Mouse (Mus musculus) right cerebral cortex, postnatal 25 days (tissue): ENCODE measurements around the gene Ppp1r16b.

Experiments used
- DNase-seq: peaks from one replicate; pipeline ENCODE4 v3.0.0; 2022

Ppp1r16b gene

DNA sequence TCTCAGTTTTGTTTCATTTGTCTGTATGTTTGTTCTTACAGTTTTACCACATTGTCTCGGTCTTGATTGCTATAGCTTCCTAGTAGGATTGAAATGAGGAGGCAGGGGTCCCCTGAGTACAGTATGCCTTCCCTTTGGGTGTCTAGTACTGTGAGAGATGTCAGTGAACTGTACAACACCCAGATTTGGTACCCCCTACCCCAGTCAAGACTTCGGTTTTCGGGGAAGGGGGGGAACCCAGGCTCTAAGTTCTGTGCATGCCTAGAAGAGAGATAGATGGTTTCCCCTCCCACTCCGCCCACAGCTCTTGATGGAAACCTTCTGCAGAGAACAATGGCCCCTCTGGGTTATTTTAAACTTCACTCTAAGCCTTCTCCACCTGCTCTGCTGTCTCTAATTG, at the start of gene Ppp1r16b:
TSS of gene Ppp1r16b (plus strand) at position 301 of the 400 bp plus-strand sequence.
- no peak for DNase-seq

DNA sequence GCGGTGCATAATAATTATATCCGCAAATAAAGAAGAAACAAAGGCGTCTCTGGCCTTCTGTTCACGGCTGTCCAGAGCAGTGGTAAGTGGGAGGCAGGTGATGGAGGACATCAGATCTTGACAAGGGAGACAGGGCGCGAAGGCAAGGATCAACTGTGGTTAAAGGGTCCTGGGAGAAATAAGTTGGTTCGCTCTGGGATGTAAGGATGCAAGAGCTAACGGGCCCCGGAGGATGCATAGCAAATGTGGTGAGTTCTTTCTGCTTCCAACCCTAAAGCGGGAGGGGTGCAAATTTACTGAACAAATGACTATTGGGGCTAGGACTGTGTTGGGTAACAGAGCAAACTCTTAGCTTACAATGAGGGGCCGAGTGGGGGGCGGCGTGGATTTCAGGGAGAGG, 49.5 kb upstream of the Ppp1r16b start:
- no peak for DNase-seq

DNA sequence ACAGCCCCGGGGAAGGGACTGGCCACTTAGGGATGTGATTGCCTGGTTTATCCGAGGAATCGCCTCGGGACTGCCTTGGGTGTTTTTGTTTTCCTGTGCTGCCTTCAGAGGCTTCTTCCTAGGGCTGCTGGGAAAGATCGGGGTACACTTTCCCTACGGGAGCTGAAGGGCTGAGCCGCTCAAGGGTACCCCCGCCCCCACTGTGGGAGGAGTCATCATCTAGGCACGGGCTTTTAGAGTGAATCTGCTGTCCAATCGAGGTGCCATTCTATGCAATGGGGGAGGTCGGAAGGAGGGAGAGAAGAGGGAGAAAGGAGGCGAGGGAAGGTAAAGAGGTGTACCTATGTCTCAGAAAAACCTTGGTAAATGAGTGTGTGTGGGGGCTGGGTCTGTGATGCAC, 48.9 kb upstream of the Ppp1r16b start:
- no peak for DNase-seq

DNA sequence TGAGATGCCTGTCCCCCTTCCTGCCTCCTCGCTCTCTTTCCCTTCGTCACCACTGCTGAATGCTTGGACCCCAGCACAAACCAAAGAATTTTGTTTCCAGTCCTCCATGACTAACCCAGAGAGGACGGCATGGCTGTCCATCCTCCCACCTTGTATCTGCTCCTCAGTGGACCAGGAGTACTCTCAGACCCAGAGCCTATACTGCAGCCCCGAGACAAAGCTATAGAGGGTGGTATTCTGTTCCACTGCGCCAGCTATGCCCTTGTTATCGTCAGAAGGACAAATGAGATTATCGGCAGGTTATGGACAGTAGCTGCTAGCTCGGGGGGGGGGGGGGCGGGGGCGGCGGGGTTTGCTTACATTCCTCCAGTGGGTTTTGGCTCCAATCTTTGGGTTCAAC, 48.4 kb upstream of the Ppp1r16b start:
- DNase-seq = no peak

DNA sequence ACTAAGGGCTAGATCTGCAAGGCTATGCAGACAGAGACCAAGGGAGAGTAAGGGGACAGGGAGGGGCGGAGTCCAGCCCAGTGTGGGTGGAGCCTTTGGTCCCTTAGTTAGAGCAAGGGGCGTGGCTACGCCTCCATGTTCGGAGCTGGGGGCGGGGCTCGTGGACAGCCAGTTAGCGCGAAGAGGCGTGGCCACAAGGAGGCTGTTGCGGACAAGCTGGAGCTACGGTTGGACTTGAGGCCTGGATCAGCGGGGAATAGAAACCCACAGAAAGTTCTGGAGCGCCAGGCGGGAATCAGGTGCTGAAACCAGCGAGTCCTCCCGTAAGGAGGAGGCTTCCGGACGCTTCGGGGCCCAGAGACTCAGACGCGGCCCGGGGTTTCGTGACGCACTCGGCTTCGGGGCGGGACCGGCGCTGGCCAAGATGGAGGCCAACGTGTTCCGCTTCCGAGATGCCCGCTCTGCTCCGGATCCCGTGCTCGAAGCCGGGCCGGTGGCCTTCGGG, 40.4 kb upstream of the Ppp1r16b start, which contains the start of gene Actr5:
TSS of gene Actr5 (plus strand) at position 171 of the 505 bp plus-strand sequence.
- peak; percentile 88 for DNase-seq

DNA sequence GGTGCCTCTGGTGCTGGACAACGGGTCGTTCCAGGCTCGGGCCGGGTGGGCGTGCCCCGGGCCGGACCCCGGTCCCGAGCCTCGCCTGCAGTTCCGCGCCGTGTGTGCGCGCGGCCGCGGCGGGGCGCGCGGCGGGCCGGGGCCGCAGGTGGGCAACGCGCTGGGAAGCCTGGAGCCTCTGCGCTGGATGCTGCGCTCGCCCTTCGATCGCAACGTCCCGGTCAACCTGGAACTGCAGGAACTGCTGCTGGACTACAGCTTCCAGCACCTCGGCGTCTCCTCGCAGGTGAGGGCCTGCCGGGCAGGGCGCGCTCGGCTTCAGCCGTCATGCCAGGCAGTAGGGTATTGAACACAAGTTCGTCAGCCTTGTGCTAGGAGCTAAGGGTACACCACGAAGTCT, 40.0 kb upstream of the Ppp1r16b start:
- DNase-seq = no peak

DNA sequence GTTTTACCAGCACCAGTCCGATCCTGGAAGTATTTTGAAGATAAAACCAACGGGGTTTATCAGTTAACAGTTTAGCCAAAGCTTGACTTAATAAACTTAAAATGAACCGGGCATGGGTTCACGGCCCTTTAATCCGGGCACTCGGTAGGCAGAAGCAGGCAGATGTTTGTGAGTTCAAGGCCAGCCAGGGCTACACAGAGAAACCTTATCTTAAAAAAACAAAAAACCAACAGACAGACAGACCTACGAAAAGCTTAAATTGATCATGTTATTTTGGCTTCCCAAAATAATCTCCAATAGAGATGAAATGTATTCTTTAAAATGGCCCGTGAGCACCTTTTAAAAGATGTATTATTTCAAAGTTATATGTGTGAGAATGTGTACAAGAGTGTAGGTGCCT, 39.5 kb upstream of the Ppp1r16b start:
- DNase-seq = no peak

DNA sequence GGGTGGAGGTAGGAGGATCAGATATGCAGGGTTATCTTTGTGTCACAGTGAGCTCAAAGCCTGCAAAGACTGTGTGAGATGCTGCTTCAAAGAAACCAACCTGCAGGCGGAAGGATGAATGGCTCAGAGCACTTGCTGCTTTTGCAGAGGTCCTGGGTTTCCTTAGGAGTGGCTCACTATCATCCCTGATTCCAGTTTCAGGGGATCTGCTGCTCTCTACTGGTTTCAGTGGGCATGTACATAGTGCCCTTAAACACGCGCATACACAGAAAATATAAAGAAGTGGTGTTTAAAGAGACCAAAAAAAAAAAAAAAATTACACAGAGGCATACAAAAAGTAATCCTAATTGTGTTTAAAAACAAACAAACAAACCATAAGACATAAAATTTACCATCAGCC, 36.3 kb upstream of the Ppp1r16b start:
- DNase-seq = no peak

DNA sequence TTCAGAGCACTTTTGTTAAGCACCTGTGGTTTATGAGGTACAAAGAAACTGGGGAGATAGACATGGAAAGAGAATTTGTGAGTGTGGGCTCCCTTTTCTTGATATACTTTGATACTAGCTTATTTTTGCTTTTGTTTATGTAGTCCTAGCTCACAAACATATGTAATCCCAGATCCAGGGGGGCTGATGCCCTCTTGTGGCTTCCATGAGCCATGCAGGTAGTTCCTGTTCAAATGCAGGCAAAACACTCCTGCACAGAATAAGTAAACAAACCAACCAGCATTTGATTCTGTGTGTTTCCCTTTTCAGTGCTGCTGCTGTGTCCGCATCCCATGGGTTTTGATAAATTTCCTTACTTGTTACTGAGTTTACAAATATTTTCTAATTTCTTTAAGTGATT, 35.8 kb upstream of the Ppp1r16b start:
- no peak for DNase-seq

DNA sequence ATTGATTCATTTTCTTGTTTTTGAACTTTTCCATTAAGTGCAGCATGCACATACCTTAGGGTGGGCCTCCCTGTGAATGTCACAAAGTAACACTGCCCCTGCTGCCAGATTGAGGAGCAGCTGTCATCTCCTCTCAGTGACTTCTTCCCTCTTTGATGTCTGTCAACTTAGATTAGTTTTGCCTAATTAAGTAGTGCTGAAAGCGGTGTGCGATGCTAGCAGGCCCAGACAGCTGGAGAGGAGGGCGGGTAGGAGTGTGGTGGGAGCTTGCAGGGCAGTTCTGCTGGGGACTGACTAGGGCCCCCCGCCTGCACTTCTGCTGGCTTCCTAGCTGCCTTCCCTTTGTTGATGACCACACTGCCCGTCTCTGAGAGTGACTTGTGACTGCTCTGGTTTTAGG, 33.3 kb upstream of the Ppp1r16b start:
- DNase-seq = no peak

DNA sequence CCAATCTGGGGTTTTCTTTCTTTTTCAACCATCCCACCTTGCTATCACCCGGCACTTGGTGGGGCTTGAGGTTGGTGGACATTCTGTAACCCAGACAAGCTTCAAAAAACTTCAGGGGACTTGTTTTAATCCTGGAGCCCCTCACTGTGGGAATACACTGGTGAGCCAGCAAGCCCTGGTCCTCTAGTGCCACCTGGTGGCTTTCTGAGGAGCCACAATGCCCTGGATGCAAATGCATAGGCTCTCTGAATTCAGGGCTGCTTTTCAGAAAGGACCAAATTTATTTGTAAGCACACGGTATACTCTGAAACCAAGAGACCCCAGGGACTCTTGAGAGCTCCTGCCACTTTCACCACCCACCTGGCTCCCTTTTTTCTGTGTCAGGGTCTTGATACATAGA, 23.3 kb upstream of the Ppp1r16b start:
- peak; percentile 66 for DNase-seq

DNA sequence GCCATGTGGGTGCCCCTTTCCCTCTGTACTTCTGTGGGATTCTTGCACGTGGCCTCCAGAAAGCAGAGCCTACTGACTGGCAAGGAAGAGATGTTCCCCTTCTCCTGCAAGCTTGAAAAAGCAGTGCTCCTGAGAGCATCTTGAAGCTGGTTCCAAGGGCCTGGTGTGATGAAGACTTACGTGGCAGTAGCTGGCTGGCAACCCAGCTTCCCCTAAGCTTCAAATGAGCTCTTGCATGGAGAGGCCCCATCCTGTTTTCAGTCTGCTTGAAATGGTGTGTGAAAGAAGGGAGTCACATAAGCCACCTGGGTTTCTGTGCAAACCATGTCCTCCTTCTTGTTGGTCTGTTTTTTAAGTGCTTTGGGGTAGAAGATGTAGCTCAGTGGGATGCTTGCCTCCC, 22.6 kb upstream of the Ppp1r16b start:
- peak; percentile 36 for DNase-seq

DNA sequence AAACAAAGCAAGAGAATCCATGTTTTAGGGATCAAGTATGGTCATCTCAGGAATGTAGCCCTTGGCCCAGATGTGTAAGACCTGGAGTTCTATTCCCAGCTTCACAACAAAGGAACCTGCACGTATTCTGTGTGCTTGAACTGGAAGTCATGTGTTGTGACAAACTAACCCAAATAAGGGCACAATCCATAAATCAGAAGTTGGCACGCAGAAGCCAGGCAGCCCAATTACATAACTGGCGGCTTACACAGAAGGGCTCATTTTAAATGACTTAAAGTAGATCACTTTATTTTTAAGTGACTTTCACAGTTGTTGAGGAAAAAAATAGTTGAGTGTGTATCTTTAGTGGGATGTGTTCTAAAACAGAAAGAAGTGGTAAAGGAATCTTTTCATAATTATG, 21.4 kb upstream of the Ppp1r16b start:
- peak; percentile 22 for DNase-seq

DNA sequence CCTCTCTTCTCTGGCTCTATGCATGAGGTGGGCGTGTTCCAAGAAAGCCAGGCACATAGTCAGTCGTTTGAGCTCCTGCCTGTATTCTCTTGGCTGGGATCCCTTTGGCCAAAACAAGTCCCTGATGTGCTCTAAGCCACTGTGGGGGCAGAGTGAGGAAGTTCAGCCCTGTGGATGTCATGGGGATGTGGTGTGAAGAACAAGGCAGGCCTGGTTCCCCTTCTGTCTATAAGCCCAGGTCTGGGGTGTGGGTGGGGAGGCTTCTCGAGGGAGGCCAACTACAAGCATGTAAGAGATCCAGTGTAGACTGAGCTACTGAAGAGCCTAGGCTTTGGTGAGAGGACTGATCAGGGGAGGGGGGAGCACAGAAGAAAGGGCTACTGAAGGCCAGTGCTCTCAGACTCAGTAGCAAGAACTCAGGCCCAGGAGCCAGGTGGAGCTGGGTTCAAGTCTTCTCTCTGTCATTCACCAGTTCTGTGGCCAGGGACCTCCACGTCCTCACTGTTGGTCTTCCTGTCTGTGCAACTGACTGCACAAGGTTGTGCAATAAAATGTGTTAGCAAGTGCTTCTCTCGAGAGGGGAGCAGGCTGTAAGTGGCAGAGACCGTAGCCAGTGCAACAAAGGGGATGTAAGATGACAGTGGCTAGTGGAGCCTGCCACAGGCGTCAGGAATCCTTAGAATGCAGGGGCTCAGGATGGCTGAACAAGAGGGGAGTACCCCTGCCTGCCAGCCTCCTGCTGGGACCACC, 13.9 kb upstream of the Ppp1r16b start:
- no peak for DNase-seq

DNA sequence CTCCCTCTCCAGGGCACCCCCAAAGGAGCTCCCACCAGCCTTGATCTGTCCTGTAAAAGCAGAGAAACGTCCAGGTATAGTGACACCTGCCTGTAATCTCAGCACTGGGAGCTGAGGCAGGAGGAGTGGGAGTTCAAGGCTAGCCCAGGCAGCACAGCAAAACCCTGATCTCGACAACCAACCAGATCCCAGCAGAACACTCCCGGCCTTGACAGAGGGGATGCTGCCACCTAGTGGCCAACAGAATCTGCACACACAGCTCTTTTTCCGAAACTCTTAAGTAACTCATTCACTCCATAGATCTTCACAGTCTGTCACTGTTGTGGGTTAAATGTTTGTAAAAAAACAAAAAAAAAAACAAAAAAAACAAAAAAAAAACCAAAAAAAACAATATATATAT, 12.2 kb upstream of the Ppp1r16b start:
- DNase-seq = peak; percentile 73

DNA sequence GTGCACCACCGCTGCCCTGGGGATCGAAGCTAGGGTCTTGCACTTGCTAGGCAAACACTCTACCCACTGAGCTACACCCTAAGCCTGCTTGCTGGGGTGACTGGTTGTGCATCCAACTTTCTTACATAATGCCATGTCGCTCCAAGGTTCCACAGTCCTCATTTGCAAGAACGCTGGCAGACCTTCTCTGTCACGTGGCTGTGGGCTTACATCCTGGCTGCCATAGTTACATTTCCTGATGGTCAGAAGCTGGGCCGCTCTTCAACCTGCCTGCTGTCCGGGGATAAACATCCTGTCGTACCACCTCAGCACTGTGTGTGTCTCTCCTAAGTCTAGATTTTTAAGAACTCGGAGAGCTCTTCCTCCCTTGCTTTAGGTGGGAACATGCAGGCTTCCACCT, 10.5 kb upstream of the Ppp1r16b start:
- DNase-seq = no peak

DNA sequence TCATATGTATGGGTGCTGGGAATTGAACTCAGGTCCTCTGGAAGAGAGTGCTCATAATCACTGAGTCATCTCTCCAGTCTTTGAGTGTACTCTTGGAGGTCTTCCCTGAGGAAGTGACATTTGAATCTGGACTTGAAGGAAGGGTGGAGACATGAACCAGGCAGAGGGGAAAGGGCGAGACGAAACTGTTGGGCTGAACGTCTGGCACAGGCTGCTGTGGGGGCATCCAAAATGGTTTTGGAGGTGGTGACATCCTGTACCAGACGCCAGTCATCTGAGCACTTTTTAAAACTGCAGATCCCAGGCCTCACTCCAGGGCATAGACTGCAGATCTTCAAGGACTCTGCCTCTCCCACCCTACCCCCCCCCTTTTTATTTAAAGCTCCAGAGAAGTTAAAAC, 9.4 kb upstream of the Ppp1r16b start:
- no peak for DNase-seq

DNA sequence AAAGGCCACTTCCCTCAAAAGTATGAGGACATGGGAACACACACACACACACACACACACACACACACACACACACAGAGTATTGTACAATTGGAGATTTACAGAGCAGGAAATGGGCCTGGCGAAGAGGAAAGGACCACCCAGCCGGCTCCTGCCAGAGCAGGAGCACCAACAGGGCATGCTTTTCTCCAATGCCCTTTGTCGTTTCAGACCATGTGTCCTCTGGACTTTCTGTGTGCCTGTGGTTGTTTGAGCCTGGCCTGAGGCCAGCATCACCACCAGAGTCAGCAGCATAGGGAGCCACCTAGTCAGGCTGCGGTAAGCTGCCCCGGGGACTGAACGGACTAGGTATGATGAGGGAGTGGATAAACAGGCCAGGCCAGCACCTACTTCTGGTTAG, 6.4 kb upstream of the Ppp1r16b start:
- DNase-seq = no peak

DNA sequence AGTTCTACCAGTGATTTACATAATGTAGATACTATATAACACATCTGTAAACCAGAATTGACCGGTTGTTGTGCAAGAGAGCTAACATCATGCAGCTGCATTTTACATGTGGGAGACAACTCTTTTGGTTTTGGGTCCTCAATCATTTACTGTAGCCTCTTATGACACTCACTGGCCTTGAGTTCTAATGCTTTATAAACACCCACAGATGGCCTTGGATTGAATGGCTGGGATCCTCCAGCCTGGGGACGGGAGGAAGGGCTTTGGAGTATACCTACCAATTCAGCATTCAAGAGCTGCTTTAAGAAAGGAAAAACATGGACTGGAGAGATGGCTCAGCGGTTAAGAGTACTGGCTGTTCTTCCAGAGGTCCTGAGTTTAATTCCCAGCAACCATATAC, 5.9 kb upstream of the Ppp1r16b start:
- DNase-seq = no peak

DNA sequence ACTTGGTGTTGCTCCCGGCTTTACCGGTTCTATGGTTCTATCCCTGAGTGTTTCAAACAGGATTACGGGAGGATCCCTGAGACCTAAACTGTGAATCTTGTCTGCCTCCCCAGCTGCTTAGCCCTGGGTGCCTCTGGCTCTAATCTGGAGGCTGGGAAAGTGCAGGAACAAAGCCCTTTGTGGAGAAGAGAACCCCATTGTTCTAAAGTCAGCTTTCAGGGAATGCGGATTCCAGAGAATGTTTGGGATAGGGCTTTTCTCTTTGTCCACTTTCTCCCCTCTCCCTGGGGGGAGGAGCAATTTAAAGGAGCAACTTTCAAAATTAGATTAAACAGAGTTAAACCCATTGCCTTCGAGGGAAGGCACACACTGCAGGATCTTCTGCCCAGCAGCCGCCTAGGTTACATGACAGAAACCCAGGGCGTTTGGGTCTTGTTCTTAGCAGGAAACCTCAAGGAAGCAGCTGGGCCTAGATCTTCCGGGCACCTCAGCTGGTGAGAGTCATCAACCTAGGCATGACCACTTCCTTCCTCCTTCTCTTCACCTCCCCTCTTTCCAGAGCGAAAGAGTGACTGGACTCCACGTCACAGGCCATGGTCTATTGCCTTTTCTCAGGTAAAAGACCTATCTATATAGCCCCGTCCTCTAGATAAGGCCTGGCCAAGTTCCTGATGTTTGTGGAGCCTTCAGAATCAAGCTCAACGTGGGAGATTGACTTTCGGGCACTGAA, 1.0 kb downstream of the Ppp1r16b start:
- no peak for DNase-seq

DNA sequence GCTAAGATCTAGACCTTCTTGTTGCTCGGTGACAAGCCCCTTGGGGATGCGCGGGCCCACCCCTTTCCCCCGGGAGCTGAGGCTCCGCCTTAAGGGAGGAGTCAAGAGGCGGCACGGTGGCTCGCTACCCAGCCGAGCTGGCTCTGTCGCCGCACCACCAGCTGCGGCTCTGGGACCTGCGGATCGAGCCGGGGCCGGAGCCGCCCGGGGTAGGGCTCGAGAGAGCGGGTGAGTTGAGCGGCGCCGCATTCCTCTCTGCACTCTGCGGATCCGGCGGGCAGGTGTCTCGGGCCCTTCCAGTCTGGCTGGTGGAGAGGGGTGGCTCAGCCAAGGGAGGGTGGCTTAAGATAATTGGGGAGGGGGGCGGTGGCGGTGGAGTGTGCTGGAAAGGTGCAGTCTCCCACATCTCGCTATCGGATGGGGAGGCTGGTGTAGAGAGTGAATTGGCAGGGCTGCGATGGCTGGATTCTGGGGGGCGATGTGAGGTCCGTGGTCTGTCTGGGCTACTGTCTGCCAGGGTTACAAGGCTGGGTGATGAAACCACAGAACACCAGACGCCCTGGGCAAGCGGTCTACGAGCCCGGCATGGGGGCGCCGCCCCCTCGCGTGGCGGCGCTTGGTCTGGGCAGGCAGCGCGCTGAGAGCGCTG, 1.9 kb downstream of the Ppp1r16b start:
- peak; percentile 77 for DNase-seq

DNA sequence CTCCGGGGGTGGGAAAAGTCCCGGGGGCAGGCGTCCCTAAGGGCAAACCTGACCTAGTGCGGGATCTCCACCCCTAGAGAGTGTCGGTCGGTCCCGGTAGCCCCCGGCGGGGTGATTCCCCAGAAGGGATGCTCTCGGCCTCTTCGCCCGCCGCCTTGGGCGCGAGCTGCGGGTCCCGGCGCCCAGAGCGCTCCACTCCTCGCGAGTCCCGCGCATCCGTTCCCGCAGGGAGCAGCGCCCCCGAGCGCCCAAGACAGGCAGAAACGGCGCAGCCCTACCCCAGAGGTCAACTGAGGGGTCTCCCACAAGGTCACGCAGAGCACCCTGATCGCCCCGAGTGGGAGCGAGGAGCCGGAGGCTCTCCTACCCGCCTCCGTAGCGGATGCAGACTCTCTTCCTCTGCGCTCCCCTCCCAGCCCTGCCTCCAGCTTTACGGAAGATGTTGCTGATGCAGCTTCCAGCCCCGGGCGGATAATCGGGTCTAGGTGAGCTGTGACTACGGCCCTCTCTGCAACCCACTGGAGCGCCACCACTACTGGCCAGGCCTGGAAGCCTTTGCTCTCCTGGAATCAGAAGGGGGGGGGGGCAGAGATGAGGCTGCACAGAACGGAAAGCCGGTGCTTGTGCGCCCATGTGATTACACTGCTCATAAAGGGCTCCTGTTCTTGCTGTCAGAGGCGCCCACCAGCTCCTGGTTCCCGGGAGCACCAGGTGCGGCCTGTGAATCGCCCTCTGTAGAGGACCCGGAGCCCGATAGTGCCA, 2.7 kb downstream of the Ppp1r16b start:
- peak; percentile 71 for DNase-seq

DNA sequence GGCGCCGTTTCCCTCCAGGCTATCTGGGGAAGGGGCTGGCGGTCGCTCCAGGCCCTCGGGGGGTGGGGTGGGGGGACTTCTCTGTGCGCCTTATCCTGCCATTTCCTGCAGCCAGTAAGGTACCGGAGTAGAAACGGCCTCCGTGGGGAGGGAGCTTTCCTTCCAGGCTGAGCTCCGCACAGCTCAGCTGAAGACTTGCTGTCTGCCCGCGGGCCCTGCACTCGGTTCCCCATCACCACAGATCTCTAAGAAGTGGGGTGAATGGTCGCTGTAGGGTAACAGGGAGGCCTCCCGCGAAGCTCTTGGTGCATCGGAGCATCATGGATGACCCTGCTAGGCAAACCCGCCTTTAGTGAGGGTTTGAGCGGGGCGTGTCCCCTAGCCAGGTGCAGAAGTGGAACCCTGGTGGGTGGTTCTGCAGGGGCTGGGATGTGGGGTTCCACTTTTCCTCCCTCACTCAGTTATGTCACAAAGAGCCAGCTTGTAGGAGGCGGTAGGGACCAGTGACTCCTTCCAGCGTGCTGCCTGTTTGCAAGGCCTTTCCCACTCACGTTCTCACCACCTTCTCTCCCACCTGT, 3.3 kb downstream of the Ppp1r16b start:
- DNase-seq = peak; percentile 32
